Mouse (Mus musculus) embryo, embryonic 11 days (tissue): ENCODE data around the gene Itm2b.

Experiments
- DNase-seq: peaks from one replicate; pipeline ENCODE4 v3.0.0-alpha.2; 2015

The Itm2b gene

DNA sequence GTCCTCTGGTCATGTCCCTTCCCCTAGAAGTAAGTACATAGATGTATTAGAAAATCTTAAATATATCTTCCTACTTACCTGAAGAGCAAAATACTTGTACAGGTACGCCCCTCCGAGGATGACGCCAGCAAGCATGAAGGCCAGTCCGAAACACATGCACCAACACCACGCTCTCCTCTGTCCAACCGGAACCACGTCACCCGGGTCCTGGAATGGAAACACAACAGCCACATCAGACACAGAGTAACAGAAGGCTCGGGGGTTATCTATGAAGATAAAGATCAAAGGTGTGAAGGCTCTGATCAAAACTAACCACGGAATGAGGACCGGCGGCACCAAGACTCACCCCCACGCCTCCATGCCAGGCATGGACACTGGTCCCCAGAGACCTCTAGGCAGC is 16.9 kb downstream of the Itm2b start:
- DNase-seq: no peak

DNA sequence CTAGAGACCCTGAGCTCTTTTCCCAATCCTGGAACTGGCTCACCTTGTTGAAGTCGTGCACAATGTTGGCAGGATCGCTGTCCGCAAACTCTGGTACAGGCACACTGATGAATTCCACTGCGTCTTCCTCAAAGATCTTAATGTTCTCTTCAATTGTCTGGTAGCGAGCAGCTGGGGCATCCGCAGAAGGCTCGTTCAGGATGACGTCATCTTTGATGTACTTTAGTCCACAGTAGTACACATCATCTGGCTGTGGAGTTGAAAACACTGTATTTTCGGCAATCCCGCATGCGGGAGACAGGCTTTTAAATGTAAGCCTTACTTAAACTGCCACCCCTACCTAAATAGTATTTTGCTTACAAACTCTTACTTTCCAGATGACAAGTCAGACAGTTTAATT is 18.8 kb downstream of the Itm2b start:
- DNase-seq: no peak

DNA sequence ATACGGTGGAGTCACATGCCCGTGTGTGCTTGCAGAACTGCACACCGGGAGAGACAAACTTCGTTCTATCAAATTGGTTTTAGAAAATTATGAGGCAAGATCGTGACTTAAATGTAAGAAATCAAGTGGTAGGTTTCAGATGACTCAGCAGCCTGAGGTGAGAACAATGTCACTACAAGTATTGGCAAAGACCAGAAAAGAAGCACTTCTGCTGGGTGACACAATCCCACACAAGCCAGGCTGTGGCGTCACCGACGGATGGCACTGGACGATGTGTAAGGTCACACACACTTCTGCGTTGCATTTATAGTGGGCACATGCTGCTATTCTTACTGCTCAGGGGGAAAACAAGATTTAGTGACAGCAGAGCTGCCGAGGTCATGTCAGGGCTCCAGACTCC is 21.3 kb downstream of the Itm2b start:
- no peak for DNase-seq

DNA sequence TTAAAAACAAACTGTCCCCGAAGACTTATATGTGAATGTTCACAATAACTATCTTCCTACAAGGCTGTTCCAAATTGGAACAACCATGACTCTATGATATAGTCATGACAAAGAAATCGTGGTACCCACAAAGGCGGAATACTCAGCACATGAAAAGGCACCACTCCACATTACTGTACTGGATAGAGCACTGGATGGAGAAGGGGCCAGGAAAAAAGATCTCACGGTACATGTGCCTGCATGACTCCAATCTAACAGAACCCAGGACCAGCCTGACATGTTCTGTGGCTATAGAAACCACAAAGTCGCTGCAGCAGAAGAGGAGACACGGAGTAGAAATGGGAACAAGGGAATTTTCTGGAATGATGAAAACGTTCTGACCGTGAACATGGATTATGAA is 30.4 kb downstream of the Itm2b start:
- DNase-seq: no peak

- DNase-seq: no peak
Measured at GRCm38 (mm10) chr14:73351118-73351517, 34.0 kb downstream of the Itm2b start.

DNA sequence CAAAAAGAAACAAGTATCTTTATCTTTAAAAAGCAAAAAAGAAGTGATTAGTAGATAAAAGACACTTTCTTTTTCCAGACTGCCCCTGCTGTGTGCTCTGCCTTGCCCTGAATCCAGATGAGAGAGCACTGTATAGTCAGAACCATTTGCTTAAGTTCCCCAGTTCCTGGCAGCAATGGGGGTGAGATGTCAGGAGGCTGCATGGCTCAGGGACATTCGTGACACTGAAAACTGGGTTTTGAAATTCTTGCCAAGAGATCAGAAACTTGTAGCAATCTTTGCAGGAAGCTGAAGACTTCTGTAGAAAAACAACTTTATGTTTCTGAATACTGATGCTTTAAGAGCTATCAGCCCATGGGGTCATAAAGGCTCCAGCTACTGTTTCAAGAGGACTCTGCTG is 35.1 kb downstream of the Itm2b start:
- DNase-seq: no peak

DNA sequence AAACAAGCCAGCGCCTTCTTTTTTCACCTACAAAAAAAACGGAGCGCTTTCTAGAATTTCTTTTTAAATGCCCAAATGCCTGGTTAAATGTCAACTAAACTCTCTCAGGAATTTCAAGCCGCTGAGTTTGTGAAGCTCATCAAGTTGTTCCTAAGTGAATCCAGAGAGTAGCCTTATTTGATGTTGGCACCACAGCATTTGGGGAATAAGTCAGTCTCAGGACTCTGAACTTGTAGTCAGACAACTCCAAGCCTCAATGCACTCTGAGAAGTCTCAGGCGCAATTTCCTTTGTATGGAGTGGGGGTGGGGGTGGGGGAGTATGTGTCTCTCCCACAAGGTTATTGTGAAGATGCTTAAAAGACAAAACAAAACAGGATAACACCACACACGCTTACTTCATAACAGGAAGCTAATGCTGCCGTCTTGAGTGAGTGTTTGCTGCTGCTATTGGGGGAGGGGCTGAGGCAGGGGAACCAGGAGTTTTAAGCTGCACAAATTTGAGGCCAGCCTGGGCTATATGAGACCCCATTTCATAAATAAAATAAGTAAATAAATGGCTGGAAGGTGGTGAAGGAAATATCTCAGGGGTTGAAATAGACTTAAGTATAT is 35.9 kb downstream of the Itm2b start:
- peak; percentile 15 for DNase-seq

- peak; percentile 5 for DNase-seq
Measured at GRCm38 (mm10) chr14:73347302-73347701, 37.8 kb downstream of the Itm2b start.

GRCm38 (mm10) chr14:73345614-73346013 is 39.5 kb downstream of the Itm2b start:
- no peak for DNase-seq

DNA sequence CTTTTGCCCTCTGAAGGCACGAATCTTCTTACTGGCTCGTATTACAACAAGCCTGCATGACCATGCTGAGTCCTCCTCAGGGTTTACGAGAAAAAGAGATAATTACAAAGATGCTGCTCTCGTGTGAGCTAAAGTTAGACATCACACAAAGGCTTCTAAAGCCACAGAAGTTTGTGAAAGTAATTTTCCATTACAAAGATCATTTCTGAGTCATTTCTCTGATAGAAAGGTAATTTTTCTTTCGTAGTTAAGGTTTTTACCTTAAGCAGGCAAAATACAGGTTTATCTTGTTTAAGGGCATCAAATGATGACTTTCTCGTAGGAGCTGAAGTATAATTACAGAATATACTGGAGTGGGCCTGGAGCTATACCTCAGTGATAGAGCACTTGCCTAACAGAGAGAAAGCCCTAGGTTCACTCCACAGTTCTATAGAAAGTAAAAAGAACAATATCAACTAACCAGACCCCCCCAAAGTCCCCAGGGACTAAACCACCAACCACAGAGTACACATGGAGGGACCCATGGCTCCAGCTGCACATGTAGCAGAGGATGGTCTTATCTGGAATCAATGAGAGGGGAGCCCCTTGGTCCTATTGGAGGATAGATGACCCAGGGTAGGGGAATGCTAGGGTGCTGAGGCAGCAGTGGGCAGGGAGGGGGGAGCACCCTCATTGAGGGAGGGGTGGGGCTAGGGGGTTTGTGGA is 44.9 kb downstream of the Itm2b start:
- no peak for DNase-seq

GRCm38 (mm10) chr14:73339615-73340014 is 45.5 kb downstream of the Itm2b start:
- no peak for DNase-seq

GRCm38 (mm10) chr14:73336316-73337080 is 48.6 kb downstream of the Itm2b start:
- no peak for DNase-seq

DNA sequence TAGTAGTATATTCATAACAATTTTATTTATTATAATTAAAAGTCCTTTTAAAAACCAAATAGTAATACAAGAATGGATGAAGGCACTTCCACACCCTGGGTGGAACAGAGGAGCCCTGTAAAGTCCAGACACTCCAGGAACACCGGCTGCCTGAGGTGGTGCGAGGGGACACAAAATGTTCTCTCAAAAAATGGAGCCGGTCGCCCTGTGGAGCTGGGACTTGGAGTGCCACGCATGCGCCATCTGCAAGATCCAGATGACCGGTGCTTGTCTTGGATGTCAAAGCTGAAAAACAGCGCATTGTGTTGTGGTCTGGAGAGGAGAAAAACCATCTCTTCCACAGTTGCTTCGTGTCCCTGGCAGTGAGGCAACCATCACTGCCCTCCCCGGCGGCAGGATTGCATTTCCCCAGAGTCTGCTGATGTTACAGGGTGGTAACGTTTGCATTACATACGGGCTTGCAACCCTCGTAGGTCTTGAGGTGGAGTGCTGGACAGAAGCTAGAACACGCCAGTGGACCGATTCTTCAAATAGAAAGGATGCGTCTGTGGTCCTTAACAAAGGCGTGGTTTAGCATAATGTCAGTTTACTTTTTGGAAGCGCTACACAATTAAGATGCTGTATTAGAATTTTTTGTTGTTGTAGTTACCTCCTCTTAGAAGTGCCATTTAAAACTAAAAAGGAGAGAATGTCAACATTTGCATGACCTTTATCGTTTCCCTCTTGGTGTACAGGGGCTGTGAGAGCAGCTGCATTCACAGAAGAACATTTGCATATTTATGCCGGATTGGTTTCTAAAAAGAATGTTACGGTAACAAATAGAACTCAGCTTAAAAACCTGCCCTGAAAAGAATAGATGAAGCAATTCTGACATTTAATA is 49.9 kb downstream of the Itm2b start:
- no peak for DNase-seq

DNA sequence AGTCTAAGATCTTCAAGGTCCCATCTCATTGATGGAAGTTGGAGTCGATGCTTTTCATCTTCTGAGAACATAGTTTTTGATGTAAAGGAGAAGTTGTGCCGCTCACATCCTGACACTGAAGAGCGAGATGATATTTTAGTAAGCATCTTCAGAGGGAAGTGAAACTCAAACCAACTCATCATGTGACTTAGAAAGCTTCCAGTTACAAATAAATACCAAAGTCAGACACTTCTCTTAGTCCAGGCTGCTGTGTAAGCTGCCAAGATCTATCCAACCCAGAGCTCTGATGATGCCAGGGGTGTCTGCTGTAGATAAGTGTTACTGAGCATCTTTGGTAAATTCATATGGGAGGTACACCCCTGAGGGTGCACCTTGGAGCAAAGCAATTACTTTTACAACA is 51.2 kb downstream of the Itm2b start:
- no peak for DNase-seq

- DNase-seq: no peak
Measured at GRCm38 (mm10) chr14:73331386-73331785, 53.7 kb downstream of the Itm2b start.

GRCm38 (mm10) chr14:73329871-73330270 is 55.2 kb downstream of the Itm2b start:
- DNase-seq: no peak

DNA sequence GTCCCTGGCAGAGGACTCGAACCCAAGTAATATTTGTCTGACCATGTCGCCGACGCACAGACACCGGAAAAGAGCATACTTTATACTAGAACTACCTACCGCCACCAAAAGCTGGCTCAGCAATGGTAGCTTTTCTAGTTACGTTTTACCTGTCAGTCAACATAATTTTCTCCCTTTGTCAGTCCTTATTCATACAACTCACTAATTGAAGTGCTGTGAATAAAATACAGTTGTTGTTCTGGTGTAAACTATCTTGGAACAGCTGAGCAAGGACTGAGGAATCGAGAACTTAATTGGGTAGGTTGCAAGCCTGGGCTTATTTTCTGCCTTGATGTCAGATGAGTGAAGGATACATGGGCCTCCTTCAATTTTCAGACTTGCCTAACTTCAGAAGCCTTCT is 58.6 kb downstream of the Itm2b start:
- peak; percentile 6 for DNase-seq

DNA sequence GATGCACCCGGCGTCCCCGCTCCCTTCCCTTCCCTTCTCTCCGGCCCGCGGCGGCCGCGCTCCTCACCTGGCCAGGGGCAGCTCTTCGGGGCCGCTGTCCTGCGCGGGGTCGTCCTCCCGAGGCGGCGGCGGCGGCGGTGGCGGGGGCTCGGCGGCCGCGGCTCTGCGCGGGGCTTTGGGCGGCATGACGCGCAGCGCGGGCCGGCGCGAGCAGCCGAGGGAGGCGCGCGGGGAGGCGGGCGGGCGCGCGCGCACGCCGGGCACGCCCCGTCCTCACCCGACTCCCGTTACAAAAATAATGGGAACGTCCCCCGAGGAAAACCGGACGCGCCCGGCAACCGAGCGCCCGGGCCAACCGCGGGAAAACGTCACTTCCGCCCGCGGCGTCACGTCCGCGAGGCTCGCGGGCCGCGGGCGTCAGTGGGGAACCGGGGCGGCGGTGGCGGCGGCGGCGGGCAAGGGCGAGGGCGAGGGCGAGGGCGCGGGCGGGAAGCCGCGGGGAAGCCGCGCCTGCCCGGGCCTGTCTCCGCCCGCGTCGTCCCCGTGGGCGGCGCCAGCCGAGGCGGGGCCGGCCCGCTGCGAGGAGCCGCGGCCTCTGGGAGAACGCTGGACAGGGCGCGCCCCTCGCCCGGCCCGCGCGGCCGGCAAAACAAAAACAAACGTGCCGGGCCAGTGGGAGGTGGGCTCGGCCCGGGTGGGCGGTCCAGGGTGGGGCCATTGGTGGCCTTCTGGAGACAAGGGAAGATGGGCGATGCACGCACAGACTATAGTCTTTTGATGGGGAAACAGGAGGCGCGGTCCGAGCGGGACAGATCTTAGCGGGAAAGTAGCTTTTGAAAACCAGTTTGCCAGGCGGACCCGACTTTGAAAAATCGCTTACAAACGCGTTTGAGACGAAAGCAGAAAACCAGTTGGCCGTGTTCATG is 59.4 kb downstream of the Itm2b start, which contains the start of gene Rb1:
Gene Rb1, minus strand, starts transcription at position 367 of the 926 bp plus-strand sequence.
- DNase-seq: peak; percentile 91

DNA sequence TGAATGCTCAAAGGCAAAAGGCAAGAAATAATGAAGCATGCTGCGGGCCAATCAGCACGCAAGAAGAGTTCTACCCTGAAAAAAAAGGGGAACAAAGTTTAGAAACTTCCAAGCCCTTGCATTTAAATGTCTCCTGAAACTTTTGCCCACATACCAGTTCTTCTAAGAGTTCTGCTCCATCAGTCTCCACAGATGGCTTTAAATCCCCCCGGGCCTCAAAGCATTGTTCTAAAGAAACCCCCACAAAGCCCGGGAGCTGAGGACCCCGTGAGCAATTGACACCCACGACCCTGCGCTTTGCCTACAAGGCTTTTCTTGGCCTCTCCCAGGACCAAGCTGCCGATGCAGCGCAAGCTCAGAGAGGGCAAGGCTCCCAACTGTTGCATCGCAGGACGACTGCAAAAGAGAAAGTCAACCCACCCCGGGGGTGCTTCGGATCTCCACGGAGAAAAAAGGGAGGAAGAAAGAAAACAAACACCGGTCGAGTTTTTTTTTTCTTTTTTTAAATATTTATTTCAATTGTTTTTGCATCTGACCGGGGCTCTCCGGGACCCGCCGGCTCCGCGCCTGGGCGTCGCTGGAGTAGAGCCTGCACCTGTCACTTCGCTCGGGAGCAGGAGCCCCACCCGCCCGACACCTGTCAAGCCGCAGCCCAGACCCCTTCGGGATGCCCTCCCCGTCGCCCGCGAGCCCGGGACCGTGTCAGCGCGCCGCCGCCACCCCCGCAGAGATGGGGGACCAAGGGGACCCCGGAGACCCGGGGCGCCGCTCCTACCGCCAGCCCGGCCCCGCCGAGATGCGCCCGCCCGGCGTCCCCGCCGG is 60.2 kb downstream of the Itm2b start:
- peak; percentile 71 for DNase-seq

GRCm38 (mm10) chr14:73323965-73324364 is 61.1 kb downstream of the Itm2b start:
- peak; percentile 8 for DNase-seq

GRCm38 (mm10) chr14:73322142-73322541 is 62.9 kb downstream of the Itm2b start:
- DNase-seq: no peak
